Mouse (Mus musculus) adrenal gland, adult (tissue): ENCODE measurements around the gene Coq8b.
A peak's percentile ranks its signal among the peaks of the same experiment; 100 is the strongest.

Experiments
- DNase-seq, 2 experiments: peaks; one replicate each; pipeline ENCODE4 v3.0.0; 2022 to 2023; ENCODE audit warnings: low spot score in 1 of 2; ENCODE audit not compliant: inconsistent age in 2 of 2

Gene Coq8b

GRCm38 (mm10) chr7:27306161-27307160 is 73.6 kb downstream of the Coq8b start:
- peak in 1 of 2 experiments; percentile 63 for DNase-seq

GRCm38 (mm10) chr7:27307551-27307950 is 74.7 kb downstream of the Coq8b start:
- DNase-seq, result no peak
